ENCODE assay signal across 22 mouse cellular contexts in the genomic region with DNA sequence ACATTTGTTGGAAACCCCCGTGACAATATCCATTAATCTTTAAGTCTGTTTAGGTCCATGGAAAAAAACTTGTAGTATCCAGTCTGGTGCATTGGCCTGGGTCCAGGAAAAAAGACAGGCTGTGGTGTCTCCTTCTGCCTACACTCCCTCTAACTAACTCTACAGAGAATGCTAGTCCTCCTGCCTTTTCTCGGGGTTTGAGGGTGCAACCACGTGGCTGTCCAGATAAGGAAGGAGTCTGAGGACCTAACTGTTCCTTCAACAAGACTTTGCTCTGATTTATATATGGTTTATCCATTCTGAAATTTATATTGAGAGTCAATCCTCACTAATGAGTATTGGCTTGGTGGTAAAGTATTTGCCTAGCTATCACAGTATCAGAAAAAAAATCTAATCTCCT. TPM values are rescaled to one million over a fixed set of nuclear protein-coding genes. Genes with fewer than 3 reads are reported as not detected.
"Had no signal": no experiment of that assay in that cellular context is flagged by ENCODE, and none has a peak within 500 bp of the region (broad histone marks: within the 10 kb centered on the region; RNA-seq: fewer than 3 reads in every experiment).

No protein-coding gene starts in this region.

- H3K4me1 ChIP-seq: lung, embryonic 15.5 days; midbrain, embryonic 13.5 days; midbrain, embryonic 15.5 days; neural tube, embryonic 12.5 days; stomach, embryonic 15.5 days had no signal

- ATAC-seq: liver, postnatal 0 days; lung, postnatal 0 days; midbrain, embryonic 13.5 days; midbrain, embryonic 15.5 days had no signal

- H3K9ac ChIP-seq: liver, postnatal 0 days; lung, embryonic 15.5 days; midbrain, embryonic 13.5 days; midbrain, embryonic 15.5 days; neural tube, embryonic 12.5 days; stomach, embryonic 15.5 days had no signal

- H3K4me2 ChIP-seq: lung, embryonic 15.5 days; midbrain, embryonic 11.5 days; midbrain, embryonic 13.5 days; midbrain, embryonic 15.5 days; neural tube, embryonic 12.5 days; stomach, embryonic 15.5 days had no signal

- H3K27ac ChIP-seq: lung, embryonic 15.5 days; macrophage; midbrain, embryonic 13.5 days; midbrain, embryonic 15.5 days; neural tube, embryonic 12.5 days; stomach, embryonic 15.5 days; stomach, postnatal 0 days had no signal

- H3K9me3 ChIP-seq: lung, embryonic 15.5 days; midbrain, embryonic 13.5 days; midbrain, embryonic 15.5 days; neural tube, embryonic 12.5 days; stomach, embryonic 15.5 days had no signal

- H3K36me3 ChIP-seq: lung, embryonic 15.5 days; midbrain, embryonic 13.5 days; midbrain, embryonic 15.5 days; neural tube, embryonic 12.5 days; stomach, embryonic 15.5 days had no signal

- H3K27me3 ChIP-seq: lung, embryonic 15.5 days; midbrain, embryonic 13.5 days; midbrain, embryonic 15.5 days; neural tube, embryonic 12.5 days; stomach, embryonic 15.5 days had no signal

- H3K4me3 ChIP-seq: lung, embryonic 15.5 days; midbrain, embryonic 13.5 days; midbrain, embryonic 15.5 days; neural tube, embryonic 12.5 days; stomach, embryonic 15.5 days had no signal

- DNase-seq: liver, postnatal 0 days; lung, adult 2 months; lung, postnatal 14 days; lung, postnatal 36 days; right cerebral cortex, postnatal 14 days; thymus, adult 2 months; thymus, postnatal 25 days; thymus, postnatal 4 days had no signal

RNA-seq across cellular contexts. Expression of a gene that starts 22.1 kb away (rescaled TPM):
- total RNA-seq: midbrain, postnatal 0 days; monocyte, adult 5-6 weeks; neutrophil, adult 5-6 weeks had no signal
- polyA plus RNA-seq: macrophage; midbrain, embryonic 11.5 days; midbrain, embryonic 13.5 days; midbrain, embryonic 15.5 days; midbrain, postnatal 0 days; neural tube, embryonic 12.5 days; neural tube, embryonic 14.5 days; testis, adult 2 months had no signal
